Mouse (Mus musculus): Measurements from ENCODE around the gene Dapk1. TPM values are rescaled to one million over a fixed set of nuclear protein-coding genes. Genes with fewer than 3 reads are reported as not detected.
A peak's percentile ranks its signal among the peaks of the same experiment; 100 is the strongest.

Gene Dapk1
- polyA plus RNA-seq, 1 experiment from 2014 or later = 10.1 TPM

GRCm38 (mm10) chr13:60686024-60686663, 84.4 kb downstream of the Dapk1 start:
- ATAC-seq = no peak
- no peak overlapping the region for H3K9ac ChIP-seq (replicated peaks)
- peaks cover 42% of the 10 kb centered on the region for H3K4me1 ChIP-seq (ENCODE audit: insufficient read depth)
- DNase-seq = no peak
- no peaks in the 10 kb centered on the region for H3K27me3 ChIP-seq (ENCODE audit: insufficient read depth, low read length)
- no peak for TF ChIP-seq CTCF (IDR thresholded peaks at IDR 0.05; ENCODE audit: low read depth)
- 0 out of 2 replicates have a peak, but pooled peaks have one; percentile 8 for TF ChIP-seq EP300 (IDR thresholded peaks at IDR 0.05; ENCODE audit: low read depth)
- peak overlapping the region; percentile 69 for H3K27ac ChIP-seq (ENCODE audit: low read depth)
- peak overlapping the region; percentile 29; the same call in 1 of the 2 replicates for H3K4me2 ChIP-seq (ENCODE audit: low read depth, low read length)
- H3K4me3 ChIP-seq (ENCODE audit: low read depth, low read length) = no peak overlapping the region
- WGBS (ENCODE audit: insufficient replicate concordance) = 53% methylated on average over 12 of the region's 12 CpGs
- H3K9me3 ChIP-seq (ENCODE audit: low read length) = 0 out of 2 replicates have a peak, but pooled peaks cover 2% of the 10 kb centered on the region
- H3K36me3 ChIP-seq (replicated peaks; ENCODE audit: insufficient read depth, low read length) = no peaks in the 10 kb centered on the region; the same call in 1 of the 2 replicates

- peak; percentile 37; the same call in 1 of the 2 replicates for ATAC-seq
- no peak for TF ChIP-seq EP300 (IDR thresholded peaks at IDR 0.05; ENCODE audit: low read depth)
- Histone ChIP-seq H3K4me2 (ENCODE audit: low read depth, low read length) (peak overlapping the region; percentile 29; the same call in 1 of the 2 replicates), H3K9ac (replicated peaks) (0 out of 2 replicates have a peak overlapping the region, but pooled peaks have one; percentile 11), H3K36me3 (replicated peaks; ENCODE audit: insufficient read depth, low read length) (no peaks in the 10 kb centered on the region; the same call in 1 of the 2 replicates), H3K4me3 (ENCODE audit: low read depth, low read length) (no peak overlapping the region), H3K27ac (ENCODE audit: low read depth) (peak overlapping the region; percentile 69), H3K27me3 (ENCODE audit: insufficient read depth, low read length) (no peaks in the 10 kb centered on the region), H3K9me3 (ENCODE audit: low read length) (0 out of 2 replicates have a peak, but pooled peaks cover 2% of the 10 kb centered on the region), H3K4me1 (ENCODE audit: insufficient read depth) (peaks cover 42% of the 10 kb centered on the region)
- peak; percentile 72 for DNase-seq
- WGBS (ENCODE audit: insufficient replicate concordance) = 61% methylated on average over 12 of the region's 12 CpGs
These were observed 85.2 kb downstream of the Dapk1 start for GRCm38 (mm10) chr13:60686967-60687366.

- Histone ChIP-seq H3K9ac (replicated peaks) (0 out of 2 replicates have a peak overlapping the region, but pooled peaks have one; percentile 11), H3K36me3 (replicated peaks; ENCODE audit: insufficient read depth, low read length) (no peaks in the 10 kb centered on the region), H3K27me3 (ENCODE audit: insufficient read depth, low read length) (no peaks in the 10 kb centered on the region), H3K27ac (ENCODE audit: low read depth) (peak overlapping the region; percentile 69), H3K9me3 (ENCODE audit: low read length) (no peaks in the 10 kb centered on the region), H3K4me3 (ENCODE audit: low read depth, low read length) (no peak overlapping the region), H3K4me1 (ENCODE audit: insufficient read depth) (peaks cover 41% of the 10 kb centered on the region), H3K4me2 (ENCODE audit: low read depth, low read length) (peak overlapping the region; percentile 29; the same call in 1 of the 2 replicates)
- 83% methylated on average over 4 of the region's 4 CpGs for WGBS (ENCODE audit: insufficient replicate concordance)
- DNase-seq = no peak
- no peak for TF ChIP-seq EP300 (IDR thresholded peaks at IDR 0.05; ENCODE audit: low read depth)
- TF ChIP-seq CTCF (IDR thresholded peaks at IDR 0.05; ENCODE audit: low read depth) = no peak
- ATAC-seq = no peak
These were observed 85.7 kb downstream of the Dapk1 start for GRCm38 (mm10) chr13:60687462-60687861.

- DNase-seq (no peak), ATAC-seq (no peak)
- H3K9ac ChIP-seq (replicated peaks) = no peak overlapping the region
- WGBS (ENCODE audit: insufficient replicate concordance) = 75% methylated on average over 7 of the region's 7 CpGs
- H3K4me1 ChIP-seq (ENCODE audit: insufficient read depth) = peaks cover 37% of the 10 kb centered on the region
- no peak overlapping the region for H3K4me3 ChIP-seq (ENCODE audit: low read depth, low read length)
- no peaks in the 10 kb centered on the region for H3K27me3 ChIP-seq (ENCODE audit: insufficient read depth, low read length)
- H3K4me2 ChIP-seq (ENCODE audit: low read depth, low read length) = no peak overlapping the region
- no peak overlapping the region for H3K27ac ChIP-seq (ENCODE audit: low read depth)
- no peaks in the 10 kb centered on the region for H3K36me3 ChIP-seq (replicated peaks; ENCODE audit: insufficient read depth, low read length)
- no peaks in the 10 kb centered on the region for H3K9me3 ChIP-seq (ENCODE audit: low read length)
- TF ChIP-seq CTCF (IDR thresholded peaks at IDR 0.05; ENCODE audit: low read depth) = no peak
- TF ChIP-seq EP300 (IDR thresholded peaks at IDR 0.05; ENCODE audit: low read depth) = no peak
These were observed 86.1 kb downstream of the Dapk1 start for GRCm38 (mm10) chr13:60687891-60688290.

- Histone ChIP-seq H3K4me3 (ENCODE audit: low read depth, low read length) (no peak overlapping the region), H3K9me3 (ENCODE audit: low read length) (no peaks in the 10 kb centered on the region), H3K27me3 (ENCODE audit: insufficient read depth, low read length) (no peaks in the 10 kb centered on the region), H3K4me1 (ENCODE audit: insufficient read depth) (peaks cover 16% of the 10 kb centered on the region), H3K36me3 (replicated peaks; ENCODE audit: insufficient read depth, low read length) (no peaks in the 10 kb centered on the region), H3K4me2 (ENCODE audit: low read depth, low read length) (no peak overlapping the region), H3K9ac (replicated peaks) (no peak overlapping the region), H3K27ac (ENCODE audit: low read depth) (no peak overlapping the region)
- DNase-seq (no peak), ATAC-seq (no peak)
- WGBS (ENCODE audit: insufficient replicate concordance) = 72% methylated on average over 2 of the region's 2 CpGs
- no peak for TF ChIP-seq CTCF (IDR thresholded peaks at IDR 0.05; ENCODE audit: low read depth)
- no peak for TF ChIP-seq EP300 (IDR thresholded peaks at IDR 0.05; ENCODE audit: low read depth)
These were observed 89.2 kb downstream of the Dapk1 start for GRCm38 (mm10) chr13:60690921-60691320.

GRCm38 (mm10) chr13:60691940-60692339, 90.2 kb downstream of the Dapk1 start:
- TF ChIP-seq EP300 (IDR thresholded peaks at IDR 0.05; ENCODE audit: low read depth) = no peak
- TF ChIP-seq CTCF (IDR thresholded peaks at IDR 0.05; ENCODE audit: low read depth) = no peak
- Histone ChIP-seq H3K4me1 (ENCODE audit: insufficient read depth) (peaks cover 7% of the 10 kb centered on the region), H3K4me3 (ENCODE audit: low read depth, low read length) (no peak overlapping the region), H3K9ac (replicated peaks) (no peak overlapping the region), H3K27ac (ENCODE audit: low read depth) (no peak overlapping the region), H3K4me2 (ENCODE audit: low read depth, low read length) (no peak overlapping the region), H3K36me3 (replicated peaks; ENCODE audit: insufficient read depth, low read length) (peaks cover 3% of the 10 kb centered on the region; the same call in 1 of the 2 replicates), H3K9me3 (ENCODE audit: low read length) (no peaks in the 10 kb centered on the region), H3K27me3 (ENCODE audit: insufficient read depth, low read length) (no peaks in the 10 kb centered on the region)
- no peak for DNase-seq
- ATAC-seq = no peak
- 86% methylated on average over 3 of the region's 3 CpGs for WGBS (ENCODE audit: insufficient replicate concordance)
